Mouse (Mus musculus): ENCODE results near the gene Enc1. TPM values are rescaled to one million over a fixed set of nuclear protein-coding genes. Genes with fewer than 3 reads are reported as not detected.

Gene Enc1
- total RNA-seq, 1 experiment from 2014 or later: 15.0 TPM

GRCm38 (mm10) chr13:97227795-97228194 is 13.1 kb upstream of the Enc1 start:
- DNase-seq: no peak

GRCm38 (mm10) chr13:97230101-97230500 is 10.8 kb upstream of the Enc1 start:
- no peak for DNase-seq

- no peak for DNase-seq
These were observed 7.8 kb upstream of the Enc1 start for GRCm38 (mm10) chr13:97233092-97233491.

- DNase-seq: peak; percentile 87
These were observed 6.0 kb upstream of the Enc1 start for GRCm38 (mm10) chr13:97234785-97235417.

- no peak for DNase-seq
These were observed 5.0 kb upstream of the Enc1 start for GRCm38 (mm10) chr13:97235911-97236310.

- DNase-seq: no peak
These were observed 3.2 kb upstream of the Enc1 start for GRCm38 (mm10) chr13:97237700-97238099.

GRCm38 (mm10) chr13:97238181-97238981 is 2.5 kb upstream of the Enc1 start:
- peak; percentile 42 for DNase-seq

GRCm38 (mm10) chr13:97239343-97240180 is 1.3 kb upstream of the Enc1 start:
- DNase-seq: peak; percentile 58

- peak; percentile 87 for DNase-seq
These were observed 483 bp upstream of the Enc1 start for GRCm38 (mm10) chr13:97240279-97240964.

GRCm38 (mm10) chr13:97241787-97242280 is 929 bp downstream of the Enc1 start:
- DNase-seq: no peak

- no peak for DNase-seq
These were observed 1.8 kb downstream of the Enc1 start for GRCm38 (mm10) chr13:97242716-97243115.

GRCm38 (mm10) chr13:97243962-97244711 is 3.2 kb downstream of the Enc1 start:
- DNase-seq: no peak

GRCm38 (mm10) chr13:97244712-97245105 is 3.8 kb downstream of the Enc1 start:
- DNase-seq: no peak

GRCm38 (mm10) chr13:97245157-97245556 is 4.3 kb downstream of the Enc1 start:
- no peak for DNase-seq

GRCm38 (mm10) chr13:97246217-97246616 is 5.3 kb downstream of the Enc1 start:
- no peak for DNase-seq

GRCm38 (mm10) chr13:97247754-97248153 is 6.8 kb downstream of the Enc1 start:
- DNase-seq: no peak

- DNase-seq: no peak
These were observed 8.2 kb downstream of the Enc1 start for GRCm38 (mm10) chr13:97249051-97249461.

- no peak for DNase-seq
These were observed 8.7 kb downstream of the Enc1 start for GRCm38 (mm10) chr13:97249507-97250078.

GRCm38 (mm10) chr13:97250148-97250547 is 9.2 kb downstream of the Enc1 start:
- DNase-seq: no peak

GRCm38 (mm10) chr13:97250551-97251380 is 9.9 kb downstream of the Enc1 start:
- no peak for DNase-seq

Data from adrenal gland, postnatal 14 days (tissue).